Mouse (Mus musculus): ENCODE results near the gene Hdac1. TPM values are rescaled to one million over a fixed set of nuclear protein-coding genes. Genes with fewer than 3 reads are reported as not detected.
A peak's percentile ranks its signal among the peaks of the same experiment; 100 is the strongest.
"Not testable (repeated sequence)": the region's sequence is repeated elsewhere in the genome, so short reads cannot be mapped to it uniquely, and the experiment has no call there.

The Hdac1 gene
- total RNA-seq, 2 experiments from 2014 or later = 36.9 to 43.0 TPM

- no peak for DNase-seq (ENCODE audit: low spot score in 2 of 2)
These were observed 15.9 kb upstream of the Hdac1 start for GRCm38 (mm10) chr4:129558321-129558955.

GRCm38 (mm10) chr4:129557256-129557808 is 14.8 kb upstream of the Hdac1 start:
- DNase-seq (ENCODE audit: low spot score in 2 of 2) = no peak

- peak; percentile 70 to 84 for DNase-seq (ENCODE audit: low spot score in 2 of 2)
These were observed 14.2 kb upstream of the Hdac1 start for GRCm38 (mm10) chr4:129556532-129557223.

GRCm38 (mm10) chr4:129555862-129556531 is 13.5 kb upstream of the Hdac1 start:
- peak in 1 of 2 experiments; percentile 15 for DNase-seq (ENCODE audit: low spot score in 2 of 2)

GRCm38 (mm10) chr4:129555421-129555861 is 12.9 kb upstream of the Hdac1 start:
- peak in 1 of 2 experiments; percentile 54 for DNase-seq (ENCODE audit: low spot score in 2 of 2)

- not testable (repeated sequence) for DNase-seq (ENCODE audit: low spot score in 2 of 2)
These were observed 12.0 kb upstream of the Hdac1 start for GRCm38 (mm10) chr4:129554512-129554911.

GRCm38 (mm10) chr4:129550295-129550694 is 7.8 kb upstream of the Hdac1 start:
- no peak for DNase-seq (ENCODE audit: low spot score in 2 of 2)

GRCm38 (mm10) chr4:129549306-129549705 is 6.8 kb upstream of the Hdac1 start:
- DNase-seq (ENCODE audit: low spot score in 2 of 2) = no peak

- DNase-seq (ENCODE audit: low spot score in 2 of 2) = not testable (repeated sequence)
These were observed 5.1 kb upstream of the Hdac1 start for GRCm38 (mm10) chr4:129547631-129548030.

GRCm38 (mm10) chr4:129544106-129544505 is 1.6 kb upstream of the Hdac1 start:
- no peak for DNase-seq (ENCODE audit: low spot score in 2 of 2)

- no peak for DNase-seq (ENCODE audit: low spot score in 2 of 2)
These were observed 483 bp downstream of the Hdac1 start for GRCm38 (mm10) chr4:129541868-129542591.

- peak in 1 of 2 experiments; percentile 13 for DNase-seq (ENCODE audit: low spot score in 2 of 2)
These were observed 2.5 kb downstream of the Hdac1 start for GRCm38 (mm10) chr4:129540012-129540411.

- not testable (repeated sequence) for DNase-seq (ENCODE audit: low spot score in 2 of 2)
These were observed 13.6 kb downstream of the Hdac1 start for GRCm38 (mm10) chr4:129528901-129529300.

GRCm38 (mm10) chr4:129525889-129526288 is 16.6 kb downstream of the Hdac1 start:
- no peak for DNase-seq (ENCODE audit: low spot score in 2 of 2)

GRCm38 (mm10) chr4:129525338-129525737 is 17.2 kb downstream of the Hdac1 start:
- no peak for DNase-seq (ENCODE audit: low spot score in 2 of 2)

- no peak for DNase-seq (ENCODE audit: low spot score in 2 of 2)
These were observed 24.0 kb downstream of the Hdac1 start for GRCm38 (mm10) chr4:129518519-129518918.

GRCm38 (mm10) chr4:129516925-129517324 is 25.6 kb downstream of the Hdac1 start:
- no peak for DNase-seq (ENCODE audit: low spot score in 2 of 2)

GRCm38 (mm10) chr4:129514300-129514898 is 28.1 kb downstream of the Hdac1 start:
- peak in 1 of 2 experiments; percentile 47 for DNase-seq (ENCODE audit: low spot score in 2 of 2)

GRCm38 (mm10) chr4:129513891-129514290 is 28.6 kb downstream of the Hdac1 start:
- DNase-seq (ENCODE audit: low spot score in 2 of 2) = no peak

GRCm38 (mm10) chr4:129513086-129513767 is 29.3 kb downstream of the Hdac1 start, which contains the start of gene Marcksl1:
TSS of gene Marcksl1 (plus strand) at chr4:129513581.
- DNase-seq (ENCODE audit: low spot score in 2 of 2) = peak in 1 of 2 experiments; percentile 73

Data from layer of hippocampus, adult 18-20 months (tissue).